Mouse (Mus musculus) kidney, adult 2 months (tissue): ENCODE measurements around the gene Slc38a4. TPM values are rescaled to one million over a fixed set of nuclear protein-coding genes. Genes with fewer than 3 reads are reported as not detected.
A peak's percentile ranks its signal among the peaks of the same experiment; 100 is the strongest.

Experiments
- DNase-seq: peaks from one replicate; pipeline ENCODE4 v3.0.0; 2021
- H3K27ac ChIP-seq: fragments of 200-500 bp; 2 replicates; pipeline ENCODE4 v1.5.1; 2012; ENCODE audit warnings: low read depth, low read length, control low read depth, inconsistent platforms; ENCODE audit not compliant: insufficient read depth
- H3K27me3 ChIP-seq: fragments of 200-500 bp; replicated peaks from 2 replicates; pipeline ENCODE4 v1.6.1; 2012; ENCODE audit warnings: mild to moderate bottlenecking, moderate library complexity, low read length, inconsistent platforms; ENCODE audit not compliant: control insufficient read depth, insufficient read depth
- H3K36me3 ChIP-seq: fragments of 200-500 bp; 2 replicates; pipeline ENCODE4 v1.6.1; 2012; ENCODE audit warnings: mild to moderate bottlenecking, moderate library complexity, low read length, inconsistent platforms; ENCODE audit not compliant: control insufficient read depth, insufficient read depth
- H3K4me1 ChIP-seq: fragments of 200-500 bp; 2 replicates; pipeline ENCODE4 v1.6.1; 2011; ENCODE audit warnings: low read length; ENCODE audit not compliant: control insufficient read depth, insufficient read depth
- H3K4me3 ChIP-seq: fragments of 200-500 bp; 2 replicates; pipeline ENCODE4 v1.5.1; 2011; ENCODE audit warnings: mild to moderate bottlenecking, low read depth, low read length, control low read depth; ENCODE audit not compliant: insufficient read depth
- CTCF ChIP-seq: fragments of 200-500 bp; conservative IDR thresholded peaks from 2 replicates; pipeline ENCODE4 v1.5.1; 2011; ENCODE audit warnings: low read depth, mild to moderate bottlenecking, control low read depth, low read length, moderate library complexity, mixed read lengths; ENCODE audit not compliant: insufficient read depth, insufficient read length
- POLR2A ChIP-seq: fragments of 200-500 bp; IDR thresholded peaks from one replicate; pipeline ENCODE4 v1.6.1; 2011; ENCODE audit warnings: low read depth, low read length, control low read depth
- WGBS: fragments of 180-500 bp; shearing (Covaris S2); methylation state at CpG from one replicate; pipeline ENCODE4 v1.1.7; 2018; 5-methylcytosine and 5-hydroxymethylcytosine counted together
- polyA plus RNA-seq: library from polyadenylated mRNA; depleted of rRNA; stranded (reverse); fragments of >200 nt; gene quantifications from 2 replicates; pipeline ENCODE4 v1.2.3, GENCODE M21; 2012

Slc38a4 gene
- polyA plus RNA-seq, 1 experiment: 2.7 TPM

- TF ChIP-seq CTCF (no peak), POLR2A (no peak)
- Histone ChIP-seq H3K27ac (no peak overlapping the region), H3K36me3 (no peaks in the 10 kb centered on the region), H3K4me1 (no peaks in the 10 kb centered on the region), H3K4me3 (no peak overlapping the region), H3K27me3 (no peaks in the 10 kb centered on the region)
- WGBS: 65% methylated on average over 5 of the region's 5 CpGs
- DNase-seq: no peak
These were observed 11.2 kb upstream of the Slc38a4 start for GRCm38 (mm10) chr15:97066937-97067336.

- Histone ChIP-seq H3K27me3 (no peaks in the 10 kb centered on the region), H3K4me3 (no peak overlapping the region), H3K27ac (no peak overlapping the region), H3K4me1 (no peaks in the 10 kb centered on the region), H3K36me3 (no peaks in the 10 kb centered on the region)
- TF ChIP-seq CTCF (no peak), POLR2A (no peak)
- 92% methylated on average over 5 of the region's 5 CpGs for WGBS
- DNase-seq: no peak
These were observed 7.5 kb upstream of the Slc38a4 start for GRCm38 (mm10) chr15:97063211-97063610.

GRCm38 (mm10) chr15:97060973-97061372 is 5.2 kb upstream of the Slc38a4 start:
- Histone ChIP-seq H3K36me3 (no peaks in the 10 kb centered on the region), H3K27ac (no peak overlapping the region), H3K27me3 (no peaks in the 10 kb centered on the region), H3K4me1 (no peaks in the 10 kb centered on the region), H3K4me3 (no peak overlapping the region)
- TF ChIP-seq POLR2A (no peak), CTCF (no peak)
- DNase-seq: no peak
- 80% methylated on average over 8 of the region's 8 CpGs for WGBS

GRCm38 (mm10) chr15:97060571-97060970 is 4.8 kb upstream of the Slc38a4 start:
- Histone ChIP-seq H3K27ac (no peak overlapping the region), H3K4me1 (no peaks in the 10 kb centered on the region), H3K36me3 (no peaks in the 10 kb centered on the region), H3K4me3 (no peak overlapping the region), H3K27me3 (no peaks in the 10 kb centered on the region)
- TF ChIP-seq CTCF: no peak
- TF ChIP-seq POLR2A: no peak
- DNase-seq: no peak
- WGBS: 91% methylated on average over 6 of the region's 6 CpGs

DNA sequence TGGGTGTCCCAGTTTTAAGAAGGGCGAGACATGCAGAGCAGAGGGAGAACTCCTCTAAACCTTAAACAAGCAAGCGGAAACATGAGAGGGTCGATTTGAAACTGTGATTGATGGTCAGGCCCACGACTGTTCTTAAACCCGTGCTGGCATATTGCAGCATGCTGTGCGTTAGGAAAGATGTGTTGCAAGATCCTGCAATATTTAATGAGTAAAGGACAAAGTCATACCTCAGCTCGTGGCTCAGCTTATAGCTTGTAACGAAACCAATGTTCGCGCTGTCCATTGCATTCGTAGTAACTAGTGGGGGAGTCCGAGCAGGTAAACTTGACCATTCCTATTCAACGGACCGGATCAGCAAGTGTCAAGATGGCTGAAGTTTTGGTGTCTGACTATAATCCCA is 4.3 kb upstream of the Slc38a4 start:
- no peak for DNase-seq
- no peak for TF ChIP-seq POLR2A
- TF ChIP-seq CTCF: no peak
- H3K36me3 ChIP-seq: no peaks in the 10 kb centered on the region
- 81% methylated on average over 14 of the region's 14 CpGs for WGBS
- H3K27me3 ChIP-seq: no peaks in the 10 kb centered on the region
- H3K27ac ChIP-seq: no peak overlapping the region
- H3K4me1 ChIP-seq: no peaks in the 10 kb centered on the region
- no peak overlapping the region for H3K4me3 ChIP-seq

- H3K27me3 ChIP-seq: no peaks in the 10 kb centered on the region
- H3K4me1 ChIP-seq: no peaks in the 10 kb centered on the region
- 79% methylated on average over 24 of the region's 24 CpGs for WGBS
- DNase-seq: no peak
- TF ChIP-seq CTCF (no peak), POLR2A (no peak)
- H3K36me3 ChIP-seq: no peaks in the 10 kb centered on the region
- H3K27ac ChIP-seq: no peak overlapping the region
- no peak overlapping the region for H3K4me3 ChIP-seq
These were observed 3.6 kb upstream of the Slc38a4 start for GRCm38 (mm10) chr15:97059071-97060041.

- no peak overlapping the region for H3K27ac ChIP-seq
- no peaks in the 10 kb centered on the region for H3K36me3 ChIP-seq
- WGBS: 51% methylated on average over 31 of the region's 31 CpGs
These were observed 828 bp downstream of the Slc38a4 start for GRCm38 (mm10) chr15:97054767-97055489.

More at GRCm38 (mm10) chr15:97054767-97055489, 828 bp downstream of the Slc38a4 start:
- Histone ChIP-seq H3K27me3 (no peaks in the 10 kb centered on the region), H3K4me1 (no peaks in the 10 kb centered on the region), H3K4me3 (peak overlapping the region; percentile 3; the same call in 1 of the 2 replicates)
- DNase-seq: no peak
- TF ChIP-seq POLR2A (no peak), CTCF (no peak)
